Mouse (Mus musculus): ENCODE data around the gene Cdc123.
A peak's percentile ranks its signal among the peaks of the same experiment; 100 is the strongest.

The Cdc123 gene

GRCm38 (mm10) chr2:5804440-5805045 is 40.4 kb downstream of the Cdc123 start:
- no peak for DNase-seq (ENCODE audit: low spot score)

DNA sequence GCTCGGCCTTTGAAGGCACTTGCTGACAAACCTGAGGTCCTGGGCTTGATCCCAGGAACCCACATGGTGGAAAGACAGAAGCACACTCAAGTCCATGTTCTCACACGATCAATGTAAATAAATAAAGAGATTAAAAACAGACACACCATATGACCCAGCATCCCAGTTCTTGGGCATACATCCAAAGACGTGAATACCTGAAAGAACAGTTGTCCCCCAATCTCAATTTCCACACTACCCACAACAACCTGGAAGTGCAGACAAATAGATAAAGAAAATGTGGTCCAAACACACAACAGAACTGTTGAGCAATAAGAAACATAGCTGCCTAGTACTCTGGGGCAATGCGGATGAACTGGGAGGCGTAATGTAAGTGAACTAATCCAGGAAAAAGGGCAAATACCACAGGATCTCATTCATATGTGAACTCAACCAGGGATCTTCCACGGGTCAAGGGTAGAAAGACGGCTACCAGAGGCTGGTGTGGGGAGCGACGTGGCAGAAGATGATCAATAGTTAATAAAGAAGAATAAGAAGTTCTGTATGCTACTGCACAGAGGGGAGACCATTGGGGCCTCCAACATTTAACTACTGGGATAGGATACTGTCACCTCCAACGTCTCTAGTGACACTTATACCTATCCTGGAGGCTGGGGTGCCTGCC is 42.9 kb downstream of the Cdc123 start:
- no peak for DNase-seq (ENCODE audit: low spot score)

- peak; percentile 9 for DNase-seq (ENCODE audit: low spot score)
Measured at GRCm38 (mm10) chr2:5801182-5801640, 43.8 kb downstream of the Cdc123 start.

DNA sequence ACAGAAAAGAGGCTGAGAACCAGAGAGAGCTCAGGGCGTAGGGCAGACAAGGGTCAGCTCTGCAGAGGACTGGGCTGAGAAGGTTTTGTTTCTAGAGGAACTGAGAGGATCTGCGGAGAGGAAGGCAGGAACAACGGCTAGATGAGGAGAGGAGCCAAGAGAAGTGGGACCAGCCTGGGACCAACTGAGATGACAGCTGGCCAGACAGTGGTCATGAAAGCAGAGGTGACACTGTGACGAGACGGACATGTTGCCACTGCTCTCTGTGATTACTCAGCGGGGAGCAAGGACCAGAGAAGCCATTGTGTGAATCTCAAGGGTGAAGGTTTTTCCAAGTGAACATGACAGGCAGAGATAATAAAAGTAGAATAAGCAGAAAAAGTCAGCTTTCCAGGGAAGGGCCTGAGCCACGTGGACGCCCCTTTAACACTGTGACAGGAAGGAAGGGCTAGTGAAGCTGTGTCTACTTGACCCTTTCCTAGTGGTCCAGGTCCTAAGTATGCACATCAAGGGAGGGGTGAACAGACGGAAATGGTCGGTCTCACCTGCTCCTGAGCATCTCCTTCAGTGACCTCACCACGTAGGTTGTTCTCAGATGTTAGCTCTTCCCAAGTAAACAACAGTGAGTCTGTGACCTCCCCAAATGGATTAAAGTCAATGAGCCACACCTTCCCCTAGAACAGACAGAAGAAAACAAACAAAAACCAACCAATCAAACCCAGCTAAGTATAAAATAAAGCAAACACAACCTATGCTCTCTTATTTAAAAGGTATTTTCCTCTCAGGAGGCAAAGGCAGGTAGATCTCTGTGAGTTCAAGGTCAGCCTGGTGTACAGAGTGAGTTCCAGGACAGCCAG is 46.9 kb downstream of the Cdc123 start:
- DNase-seq (ENCODE audit: low spot score) = no peak

- no peak for DNase-seq (ENCODE audit: low spot score)
Measured at GRCm38 (mm10) chr2:5793771-5794170, 51.2 kb downstream of the Cdc123 start.

GRCm38 (mm10) chr2:5792056-5792455 is 52.9 kb downstream of the Cdc123 start:
- no peak for DNase-seq (ENCODE audit: low spot score)

- no peak for DNase-seq (ENCODE audit: low spot score)
Measured at GRCm38 (mm10) chr2:5789625-5790160, 55.3 kb downstream of the Cdc123 start.

DNA sequence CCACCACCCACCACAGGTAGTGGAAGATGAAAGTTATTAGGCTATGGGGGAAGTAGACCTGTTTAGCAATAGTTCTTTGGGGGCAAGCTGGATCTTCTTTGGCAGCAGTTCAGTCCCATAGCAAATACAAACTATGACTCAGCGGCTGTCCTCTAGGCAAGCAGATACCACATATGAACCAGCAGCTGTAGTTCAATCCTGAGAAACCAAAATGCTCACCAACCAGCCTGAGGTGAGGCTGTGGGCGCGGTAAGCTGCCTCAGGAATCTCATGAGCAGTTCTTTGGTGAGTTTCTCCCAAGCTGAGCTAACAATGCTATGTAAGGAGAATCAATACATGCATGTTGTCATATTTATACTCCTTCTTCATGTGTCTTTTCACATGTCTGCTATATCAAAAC is 57.6 kb downstream of the Cdc123 start:
- no peak for DNase-seq (ENCODE audit: low spot score)

- no peak for DNase-seq (ENCODE audit: low spot score)
Measured at GRCm38 (mm10) chr2:5772464-5772863, 72.5 kb downstream of the Cdc123 start.

GRCm38 (mm10) chr2:5770708-5771241 is 74.2 kb downstream of the Cdc123 start:
- DNase-seq (ENCODE audit: low spot score) = no peak

DNA sequence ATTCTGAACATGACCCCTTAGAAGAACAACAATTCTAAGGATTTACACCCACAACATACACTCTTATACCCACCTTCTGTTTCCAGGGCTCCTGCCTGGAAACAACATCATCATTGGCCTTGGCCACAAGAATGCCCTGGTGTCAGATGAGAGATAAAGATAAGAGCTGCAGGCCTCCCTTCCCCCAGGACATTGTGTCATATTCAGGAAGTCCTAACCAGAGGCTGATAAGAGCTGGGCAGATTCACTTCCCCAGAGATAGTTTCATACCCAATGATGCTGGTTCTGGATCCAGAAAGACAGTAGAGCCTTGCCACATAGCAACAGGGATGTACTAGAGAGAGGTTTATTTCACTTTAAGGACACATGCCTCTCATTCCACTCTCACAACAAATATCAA is 75.3 kb downstream of the Cdc123 start:
- DNase-seq (ENCODE audit: low spot score) = no peak

DNA sequence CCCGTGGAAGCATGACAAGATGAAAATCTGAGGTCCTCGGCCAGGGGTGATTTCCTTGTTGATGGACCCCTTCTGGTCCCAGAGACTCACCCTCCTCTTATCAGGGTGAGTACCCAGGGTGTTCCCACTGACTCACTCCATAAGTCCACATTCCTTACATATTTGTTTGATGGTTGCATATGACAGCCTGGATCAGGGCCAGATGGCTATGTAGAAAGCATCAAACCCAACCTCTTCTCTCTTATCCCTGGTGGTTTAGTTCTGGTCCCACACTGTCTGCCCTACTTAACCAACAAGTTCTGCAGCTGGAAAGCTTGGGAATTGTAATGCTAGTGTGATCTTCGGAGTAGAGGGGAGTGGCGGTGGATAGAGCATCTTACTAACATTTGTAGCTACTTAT is 76.0 kb downstream of the Cdc123 start:
- no peak for DNase-seq (ENCODE audit: low spot score)

- no peak for DNase-seq (ENCODE audit: low spot score)
Measured at GRCm38 (mm10) chr2:5762031-5762430, 82.9 kb downstream of the Cdc123 start.

DNA sequence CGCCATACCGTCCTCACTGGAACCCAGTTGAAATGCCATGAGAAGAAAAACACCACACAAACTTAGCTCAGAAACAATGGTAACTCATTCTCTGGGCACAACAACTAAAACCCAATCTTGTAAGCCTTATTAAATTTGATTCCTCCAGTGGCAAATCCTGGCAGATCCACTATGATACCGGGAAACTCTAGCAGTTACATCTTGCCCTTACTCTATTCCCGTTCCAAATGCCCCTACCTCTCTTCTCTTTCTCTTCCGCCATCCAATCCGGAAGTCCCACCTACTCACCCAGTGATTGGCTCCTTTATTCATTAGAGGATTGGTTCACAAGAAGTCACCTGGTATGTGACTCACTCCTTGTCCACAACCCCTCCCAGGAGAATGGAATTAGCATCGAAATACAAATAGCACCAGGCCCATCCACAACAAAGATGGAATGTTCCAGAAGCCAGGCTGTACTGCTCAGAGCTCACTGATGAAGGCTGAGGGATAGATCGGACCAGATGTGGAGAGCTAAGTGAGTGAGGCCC is 84.4 kb downstream of the Cdc123 start:
- DNase-seq (ENCODE audit: low spot score) = no peak

GRCm38 (mm10) chr2:5758569-5758968 is 86.4 kb downstream of the Cdc123 start:
- DNase-seq (ENCODE audit: low spot score) = no peak

DNA sequence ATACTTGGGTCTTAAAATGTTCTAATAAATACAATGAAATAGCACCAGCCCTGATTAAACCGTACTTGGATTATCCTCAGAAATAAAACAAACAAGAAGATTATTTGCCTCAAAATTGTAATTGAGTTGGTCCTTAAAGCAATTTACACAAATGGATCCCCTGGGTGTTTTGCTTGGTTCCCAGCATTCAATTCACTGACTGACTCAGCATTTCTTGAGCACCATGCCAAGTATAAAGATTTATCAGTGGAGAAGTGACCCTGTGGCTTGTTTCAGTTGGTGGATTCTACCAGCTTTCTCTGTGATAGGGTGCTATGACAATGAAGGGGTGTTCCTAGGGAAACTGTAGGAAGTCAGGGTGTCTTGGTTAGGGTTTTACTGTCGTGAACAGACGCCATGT is 94.1 kb downstream of the Cdc123 start:
- DNase-seq (ENCODE audit: low spot score) = no peak

GRCm38 (mm10) chr2:5749210-5749609 is 95.8 kb downstream of the Cdc123 start:
- no peak for DNase-seq (ENCODE audit: low spot score)

DNA sequence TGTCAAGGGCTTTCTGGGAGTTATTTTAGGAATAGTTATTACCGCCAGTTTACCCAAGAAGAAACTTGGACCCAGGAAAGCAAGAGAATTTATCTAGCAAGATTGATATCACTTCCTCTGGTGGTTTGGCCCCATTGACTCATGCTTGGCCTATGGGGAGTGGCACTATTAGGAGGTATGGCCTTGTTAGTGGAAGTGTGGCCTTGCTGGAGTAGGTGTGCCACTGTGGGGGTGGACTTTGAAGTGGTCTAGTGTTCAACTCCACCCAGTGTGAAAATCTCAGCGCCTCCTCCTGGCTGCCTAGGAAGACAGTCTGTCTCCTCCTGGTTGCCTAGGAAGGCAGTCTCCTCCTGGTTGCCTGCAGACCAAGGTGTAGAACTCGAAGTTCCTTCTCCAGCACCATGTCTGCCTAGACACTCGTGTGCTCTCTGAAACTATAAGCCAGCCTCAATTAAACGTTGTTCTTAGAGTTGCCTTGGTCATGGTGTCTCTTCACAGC is 97.4 kb downstream of the Cdc123 start:
- DNase-seq (ENCODE audit: low spot score) = no peak

GRCm38 (mm10) chr2:5746529-5746928 is 98.4 kb downstream of the Cdc123 start:
- DNase-seq (ENCODE audit: low spot score) = no peak

Measured in spleen, adult 12 weeks (tissue).